Mouse (Mus musculus) lung, adult 2 months (tissue): ENCODE data around the gene Gmcl1.

ENCODE experiments used
- CTCF ChIP-seq: fragments of 200-500 bp; IDR thresholded peaks from 2 replicates; pipeline ENCODE4 v1.5.1; 2011; ENCODE audit warnings: mild to moderate bottlenecking, low read length, control low read depth; ENCODE audit not compliant: insufficient read depth
- POLR2A ChIP-seq: fragments of 200-500 bp; IDR thresholded peaks from 2 replicates; pipeline ENCODE4 v1.6.1; 2011; ENCODE audit warnings: low read depth, mild to moderate bottlenecking, control low read depth, low read length, borderline replicate concordance; ENCODE audit errors: extremely low read depth

GRCm38 (mm10) chr6:86667061-86667460 lies 66.1 kb downstream of the Gmcl1 start:
- no peak for TF ChIP-seq POLR2A
- no peak for TF ChIP-seq CTCF
